Mouse (Mus musculus) intestine, embryonic 14.5 days (tissue): ENCODE results near the gene Sept9. TPM values are rescaled to one million over a fixed set of nuclear protein-coding genes. Genes with fewer than 3 reads are reported as not detected.

Source experiments
- ATAC-seq: fragments of 200-750 bp; cut with Nextera tagmentation; replicated peaks from 2 replicates; pipeline ENCODE4 v1.8.0; 2017; ENCODE audit warnings: low read depth, moderate number of reproducible peaks, moderate TSS enrichment, moderate library complexity; ENCODE audit not compliant: low FRiP score, low TSS enrichment
- DNase-seq: peaks from one replicate; pipeline ENCODE4 v3.0.0-alpha.2; 2018; ENCODE audit warnings: low spot score
- H3K27ac ChIP-seq: fragments of 300-500 bp; sonication (generic); 2 replicates; pipeline ENCODE4 v1.5.1; 2014; ENCODE audit warnings: low read depth, mild to moderate bottlenecking, control low read depth
- H3K27me3 ChIP-seq: fragments of 300-500 bp; sonication (generic); replicated peaks from 2 replicates; pipeline ENCODE4 v1.6.1; 2014; ENCODE audit warnings: low read length, control low read depth; ENCODE audit not compliant: control insufficient read depth, insufficient read depth
- H3K36me3 ChIP-seq: fragments of 300-500 bp; sonication (generic); 2 replicates; pipeline ENCODE4 v1.6.1; 2014; ENCODE audit warnings: low read length, control low read depth; ENCODE audit not compliant: control insufficient read depth, insufficient read depth
- H3K4me1 ChIP-seq: fragments of 300-500 bp; sonication (generic); replicated peaks from 2 replicates; pipeline ENCODE4 v1.6.1; 2014; ENCODE audit warnings: low read length, control low read depth, mixed read lengths; ENCODE audit not compliant: control insufficient read depth, insufficient read depth
- H3K4me2 ChIP-seq: fragments of 300-500 bp; sonication (generic); 2 replicates; pipeline ENCODE4 v1.6.1; 2014; ENCODE audit warnings: low read length
- H3K4me3 ChIP-seq: fragments of 300-500 bp; sonication (generic); 2 replicates; pipeline ENCODE4 v1.5.1; 2014; ENCODE audit warnings: low read depth, low read length, control low read depth, mixed read lengths
- H3K9ac ChIP-seq: fragments of 300-500 bp; sonication (generic); 2 replicates; pipeline ENCODE4 v1.6.1; 2014; ENCODE audit warnings: mild to moderate bottlenecking, low read length
- H3K9me3 ChIP-seq: fragments of 300-500 bp; sonication (generic); 2 replicates; pipeline ENCODE4 v1.6.1; 2016; ENCODE audit warnings: low read length, control low read depth; ENCODE audit not compliant: control insufficient read depth
- WGBS: fragments of 180-500 bp; shearing (Covaris S2); extraction: QIAGEN DNeasy Blood & Tissue Kit; methylation state at CpG from one replicate; pipeline ENCODE4 v1.1.7; 2014; 5-methylcytosine and 5-hydroxymethylcytosine counted together
- polyA plus RNA-seq: library from polyadenylated mRNA; unstranded; fragments of >200 nt; fragmentation: Nextera tagmentation; extraction: Ambion mirVana; gene quantifications from 2 replicates; pipeline ENCODE4 v1.2.1, GENCODE M21; 2014

The Sept9 gene
- polyA plus RNA-seq, 1 experiment from 2014 or later: 143 TPM

DNA sequence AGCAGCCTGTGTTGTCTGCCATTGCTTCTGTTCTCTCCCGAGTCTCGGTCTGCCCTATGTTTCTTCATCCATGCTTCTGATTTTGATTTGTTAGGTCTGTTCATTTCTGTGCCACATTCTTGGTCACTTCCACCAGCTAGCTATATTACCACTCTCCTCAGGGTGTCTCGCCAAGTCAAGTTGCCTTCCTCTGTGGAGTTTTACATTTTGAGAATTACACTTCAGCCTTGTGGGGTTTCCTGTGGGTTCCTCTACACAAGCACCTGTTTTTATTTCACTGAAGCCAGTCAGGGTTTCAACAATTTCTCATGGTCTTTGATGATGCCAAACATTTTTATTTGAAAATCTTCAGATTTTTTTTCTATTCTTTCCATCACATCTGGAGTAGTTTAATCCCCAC is 16.7 kb upstream of the Sept9 start:
- DNase-seq (no peak), ATAC-seq (no peak)
- WGBS: 94% methylated on average over 3 of the region's 3 CpGs
- Histone ChIP-seq H3K36me3 (no peaks in the 10 kb centered on the region), H3K4me1 (peaks cover 8% of the 10 kb centered on the region), H3K27ac (no peak overlapping the region), H3K27me3 (no peaks in the 10 kb centered on the region), H3K4me2 (no peak overlapping the region), H3K9me3 (peaks cover 16% of the 10 kb centered on the region), H3K9ac (no peak overlapping the region), H3K4me3 (no peak overlapping the region)

DNA sequence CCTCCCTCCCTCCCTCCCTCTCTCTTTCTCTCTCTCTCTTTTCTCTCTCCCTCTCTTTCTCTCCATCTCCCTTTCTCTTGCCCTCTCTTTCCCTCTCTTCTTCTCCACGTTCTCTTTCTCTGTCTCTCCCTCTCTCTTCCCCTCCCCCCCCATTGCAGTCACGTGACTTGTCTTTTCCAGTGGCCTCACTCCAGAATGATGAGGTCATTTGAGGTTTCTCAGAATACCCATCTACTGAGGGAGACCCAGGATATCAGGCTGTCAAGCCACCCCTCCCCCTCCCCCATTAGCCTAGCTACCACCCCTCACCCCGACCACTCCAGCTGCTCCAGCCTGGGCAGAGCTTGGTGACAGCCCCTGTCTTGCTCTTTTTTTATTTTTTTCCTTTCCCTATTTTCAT is 16.2 kb upstream of the Sept9 start:
- no peak overlapping the region for H3K4me2 ChIP-seq
- H3K9me3 ChIP-seq: peaks cover 16% of the 10 kb centered on the region
- DNase-seq: no peak
- no peak for ATAC-seq
- H3K9ac ChIP-seq: no peak overlapping the region
- H3K36me3 ChIP-seq: no peaks in the 10 kb centered on the region
- H3K27me3 ChIP-seq: no peaks in the 10 kb centered on the region
- 78% methylated on average over 3 of the region's 3 CpGs for WGBS
- peaks cover 8% of the 10 kb centered on the region for H3K4me1 ChIP-seq
- H3K4me3 ChIP-seq: no peak overlapping the region
- H3K27ac ChIP-seq: no peak overlapping the region

DNA sequence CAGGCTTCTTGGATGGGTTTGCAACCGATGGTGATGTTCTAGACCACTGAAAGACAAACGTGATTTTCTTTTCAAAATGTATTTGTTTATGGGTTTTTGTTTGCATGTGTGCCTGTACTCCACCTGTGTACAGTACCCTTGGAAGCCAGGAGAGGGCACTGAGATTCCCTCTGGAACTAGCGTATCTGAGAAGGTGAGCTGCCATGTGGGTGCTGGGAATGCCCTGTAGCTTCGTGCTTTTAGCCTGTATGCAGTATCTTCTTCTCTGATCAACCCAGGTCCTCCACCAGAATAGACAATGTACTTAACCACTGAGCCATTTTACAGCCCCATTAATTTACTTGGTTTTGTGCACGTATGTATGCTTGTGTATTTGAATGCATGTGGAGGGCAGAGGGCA is 15.6 kb upstream of the Sept9 start:
- peaks cover 16% of the 10 kb centered on the region for H3K9me3 ChIP-seq
- no peak overlapping the region for H3K27ac ChIP-seq
- DNase-seq (no peak), ATAC-seq (no peak)
- WGBS: 81% methylated on average over 5 of the region's 5 CpGs
- H3K4me1 ChIP-seq: peaks cover 8% of the 10 kb centered on the region
- H3K4me2 ChIP-seq: no peak overlapping the region
- H3K27me3 ChIP-seq: no peaks in the 10 kb centered on the region
- H3K36me3 ChIP-seq: no peaks in the 10 kb centered on the region
- no peak overlapping the region for H3K4me3 ChIP-seq
- no peak overlapping the region for H3K9ac ChIP-seq

DNA sequence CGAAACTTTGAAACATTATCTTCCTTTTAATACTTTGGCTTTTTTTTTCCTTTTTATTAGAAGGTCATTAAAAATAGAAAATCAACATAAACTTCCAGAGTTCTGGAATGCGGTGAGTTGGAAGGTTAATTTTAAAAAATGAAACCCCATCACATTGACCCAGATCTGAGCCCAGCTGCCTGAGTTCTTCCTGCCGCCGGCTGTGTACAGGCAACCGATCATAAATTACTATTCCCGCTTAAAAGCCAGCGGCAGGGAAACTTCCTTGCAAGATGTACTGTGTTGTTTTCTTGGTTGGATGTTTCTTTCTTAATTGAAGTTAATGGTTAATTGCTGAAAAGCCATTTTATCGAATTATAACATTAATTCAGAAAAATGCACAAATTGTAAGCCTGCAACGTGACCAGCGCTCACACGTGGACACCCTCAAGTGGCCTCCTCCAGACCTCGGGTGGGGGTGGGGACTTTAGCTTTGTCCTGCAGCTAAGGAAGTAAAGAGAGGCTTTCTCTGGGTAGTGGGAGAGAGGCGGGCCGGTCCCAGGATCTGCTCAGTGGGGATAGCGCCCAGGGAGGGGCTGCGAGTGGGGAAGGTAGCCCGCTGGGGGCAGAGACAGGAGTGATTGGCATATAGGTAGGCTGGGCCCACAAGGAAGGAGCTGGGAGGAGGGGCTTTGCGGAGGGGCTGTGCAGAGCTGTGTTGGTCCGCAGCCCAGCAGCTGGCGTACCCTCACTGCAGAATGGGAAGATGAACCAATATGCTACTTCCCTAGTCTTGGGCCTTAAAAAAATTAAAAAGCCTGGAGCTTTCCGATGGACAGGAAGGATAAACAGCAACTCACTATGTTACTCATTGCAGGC is 14.2 kb upstream of the Sept9 start:
- peak; percentile 59; the same call in 1 of the 2 replicates for ATAC-seq
- no peaks in the 10 kb centered on the region for H3K27me3 ChIP-seq
- H3K4me2 ChIP-seq: no peak overlapping the region
- no peak overlapping the region for H3K4me3 ChIP-seq
- peaks cover 8% of the 10 kb centered on the region for H3K4me1 ChIP-seq
- H3K9ac ChIP-seq: no peak overlapping the region
- peak overlapping the region; percentile 70 for H3K27ac ChIP-seq
- no peaks in the 10 kb centered on the region for H3K36me3 ChIP-seq
- H3K9me3 ChIP-seq: peaks cover 11% of the 10 kb centered on the region
- 25% methylated on average over 21 of the region's 21 CpGs for WGBS
- DNase-seq: no peak

DNA sequence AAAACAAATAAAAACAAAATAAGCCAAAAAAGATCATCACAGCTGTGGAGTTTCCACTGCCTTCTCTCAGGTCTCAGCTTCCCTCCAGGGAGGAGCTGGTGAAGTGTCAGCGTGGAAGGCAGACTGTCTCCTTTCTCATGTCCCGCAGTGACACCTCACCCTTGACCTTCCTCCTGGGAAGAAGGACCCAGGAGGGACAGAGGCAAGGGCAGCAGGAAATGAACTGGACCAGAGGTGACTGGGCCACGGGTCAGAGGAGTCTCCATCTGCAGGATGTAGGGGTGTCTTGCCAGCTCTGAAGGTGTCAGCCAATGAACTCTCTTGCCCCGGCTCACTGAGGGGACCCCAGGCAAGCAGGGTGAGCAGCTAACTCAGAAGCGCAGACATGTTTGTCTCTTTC is 7.9 kb upstream of the Sept9 start:
- no peak for ATAC-seq
- no peak for DNase-seq
- H3K27ac ChIP-seq: no peak overlapping the region

DNA sequence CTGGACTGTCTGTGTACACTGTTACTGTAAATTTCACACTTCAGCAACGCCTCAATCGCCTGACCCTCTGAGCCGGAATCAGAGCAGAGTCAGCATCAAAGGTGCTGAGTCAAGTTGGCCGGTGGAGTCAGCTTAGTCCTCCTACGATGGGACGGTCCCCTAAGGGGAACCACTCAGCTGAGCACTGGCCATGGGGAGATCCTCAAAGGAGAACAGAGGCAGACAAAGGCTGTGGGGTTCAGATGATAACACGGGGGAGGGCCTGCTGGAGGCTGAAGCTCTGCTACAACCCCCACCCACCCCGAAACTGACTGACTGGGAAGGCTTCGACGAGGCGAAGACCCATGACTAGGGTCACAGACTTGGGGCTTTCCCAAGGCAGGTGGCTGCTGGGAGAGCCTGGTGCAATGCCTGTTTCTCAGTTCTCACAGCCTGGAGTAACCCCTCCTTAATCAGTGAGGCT is 5.0 kb upstream of the Sept9 start:
- ATAC-seq (no peak), DNase-seq (no peak)
- Histone ChIP-seq H3K27me3 (peaks cover 14% of the 10 kb centered on the region), H3K27ac (no peak overlapping the region), H3K4me1 (peaks cover 3% of the 10 kb centered on the region; the same call in 1 of the 2 replicates), H3K4me2 (no peak overlapping the region), H3K9me3 (no peaks in the 10 kb centered on the region), H3K4me3 (no peak overlapping the region), H3K36me3 (no peaks in the 10 kb centered on the region), H3K9ac (no peak overlapping the region)
- 70% methylated on average over 11 of the region's 11 CpGs for WGBS

More for the DNA sequence above, 7.9 kb upstream of the Sept9 start:
- H3K9me3 ChIP-seq: no peaks in the 10 kb centered on the region
- no peaks in the 10 kb centered on the region for H3K36me3 ChIP-seq
- WGBS: 60% methylated on average over 5 of the region's 5 CpGs
- H3K4me3 ChIP-seq: no peak overlapping the region
- no peaks in the 10 kb centered on the region for H3K27me3 ChIP-seq
- no peak overlapping the region for H3K4me2 ChIP-seq
- H3K4me1 ChIP-seq: no peaks in the 10 kb centered on the region
- no peak overlapping the region for H3K9ac ChIP-seq

DNA sequence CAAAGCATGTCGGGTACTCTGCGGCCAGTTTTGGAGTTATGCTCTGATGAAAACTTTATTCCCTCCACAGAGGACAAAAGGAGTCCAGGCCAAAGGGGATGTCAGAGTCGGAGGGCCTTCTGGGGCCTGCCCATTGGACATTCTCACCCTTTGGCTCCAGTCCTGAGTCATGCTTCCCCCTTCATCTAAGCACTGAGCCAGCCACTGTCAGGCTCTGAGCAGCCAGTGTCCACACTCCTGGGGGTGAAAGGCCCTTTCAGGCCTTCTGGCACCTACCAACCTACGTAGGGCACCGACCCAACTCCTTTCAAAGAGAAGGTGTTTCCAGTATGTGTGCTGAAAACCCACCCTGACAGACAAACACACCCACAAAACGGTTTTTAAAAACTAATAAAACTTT is 3.8 kb upstream of the Sept9 start:
- Histone ChIP-seq H3K27me3 (peaks cover 17% of the 10 kb centered on the region), H3K9ac (no peak overlapping the region), H3K27ac (no peak overlapping the region), H3K4me2 (no peak overlapping the region), H3K36me3 (no peaks in the 10 kb centered on the region), H3K9me3 (no peaks in the 10 kb centered on the region), H3K4me1 (peaks cover 8% of the 10 kb centered on the region; the same call in 1 of the 2 replicates), H3K4me3 (no peak overlapping the region)
- no peak for ATAC-seq
- 92% methylated on average over 6 of the region's 6 CpGs for WGBS
- DNase-seq: no peak

DNA sequence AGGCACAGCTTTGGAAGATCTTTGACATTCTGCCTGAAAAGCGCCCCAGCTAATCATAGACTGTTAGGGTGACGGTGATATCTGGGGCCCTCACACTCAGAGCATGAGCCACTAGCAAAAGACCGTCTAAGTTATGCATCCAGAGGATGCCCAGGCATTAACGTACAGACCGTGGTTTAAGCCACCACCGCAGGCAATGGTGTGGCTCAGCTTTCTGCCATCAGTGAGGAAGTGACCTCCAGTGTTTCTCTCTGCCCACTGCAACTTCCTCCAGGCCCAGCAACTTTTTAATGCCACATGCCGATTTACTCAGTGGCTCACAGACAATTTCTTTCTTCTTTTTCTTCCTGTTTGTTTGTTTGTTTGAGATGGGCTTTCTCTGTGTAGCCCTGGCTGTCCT is 2.8 kb upstream of the Sept9 start:
- ATAC-seq (no peak), DNase-seq (no peak)
- 89% methylated on average over 7 of the region's 7 CpGs for WGBS
- no peaks in the 10 kb centered on the region for H3K36me3 ChIP-seq
- no peak overlapping the region for H3K4me3 ChIP-seq
- no peak overlapping the region for H3K27ac ChIP-seq
- H3K4me2 ChIP-seq: no peak overlapping the region
- no peak overlapping the region for H3K9ac ChIP-seq
- no peaks in the 10 kb centered on the region for H3K9me3 ChIP-seq
- peaks cover 17% of the 10 kb centered on the region for H3K27me3 ChIP-seq
- H3K4me1 ChIP-seq: peaks cover 18% of the 10 kb centered on the region

DNA sequence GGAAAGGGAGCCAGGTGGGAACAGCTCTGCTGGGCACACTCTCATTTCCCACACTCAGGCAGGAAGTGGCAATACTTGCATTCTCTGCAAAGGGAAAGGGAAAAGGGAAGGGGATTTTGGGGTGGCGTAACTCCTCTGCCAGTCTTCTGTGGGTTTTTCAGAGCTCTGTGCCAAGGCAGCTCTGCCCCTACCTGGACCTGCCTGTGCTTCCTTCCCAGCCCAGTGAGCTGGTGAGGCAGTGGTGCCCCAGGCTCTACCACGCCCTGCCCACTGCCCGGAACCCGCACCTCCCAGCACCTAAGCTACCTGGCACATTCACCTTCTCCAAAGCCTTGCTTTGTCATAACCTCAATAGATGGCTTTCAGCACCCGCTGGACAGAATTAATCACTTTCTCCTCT is 1.3 kb upstream of the Sept9 start:
- Histone ChIP-seq H3K4me3 (no peak overlapping the region), H3K27me3 (peaks cover 17% of the 10 kb centered on the region), H3K9me3 (no peaks in the 10 kb centered on the region), H3K36me3 (no peaks in the 10 kb centered on the region), H3K4me1 (peaks cover 21% of the 10 kb centered on the region), H3K4me2 (no peak overlapping the region), H3K9ac (no peak overlapping the region), H3K27ac (no peak overlapping the region)
- DNase-seq (no peak), ATAC-seq (no peak)
- WGBS: 89% methylated on average over 5 of the region's 5 CpGs
